In the genomic region with DNA sequence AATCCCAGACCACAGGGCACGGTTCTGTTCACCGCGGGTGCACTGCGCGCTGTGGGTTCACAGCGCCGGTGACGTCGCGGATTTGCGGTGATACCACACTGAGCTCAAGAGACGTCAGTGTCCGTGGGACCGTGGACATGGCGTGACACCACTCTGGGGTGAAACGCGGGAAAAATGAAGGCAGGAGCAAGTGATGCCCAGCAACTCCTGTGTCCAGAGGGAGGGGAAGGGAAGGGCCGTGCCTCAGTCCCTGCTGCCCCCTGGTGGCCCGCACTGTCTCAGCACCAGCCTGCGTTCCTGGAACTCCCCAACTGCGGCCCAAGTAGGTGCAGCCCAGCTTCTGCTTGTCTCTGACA, we compare ENCODE assay signal across 8 mouse cellular contexts. TPM values are rescaled to one million over a fixed set of nuclear protein-coding genes. Genes with fewer than 3 reads are reported as not detected.
DNase-seq lines count a peak whose midpoint lies in the region; ATAC-seq lines count a peak whose summit lies in the region.

No protein-coding gene starts in this region.

- no peaks in the 10 kb centered on the region for H3K36me3 ChIP-seq in intestine, embryonic 16.5 days (ENCODE audit: control insufficient read depth, insufficient read depth, low read length)
- H3K36me3 ChIP-seq in midbrain, embryonic 10.5 days, result no peaks in the 10 kb centered on the region

- no peaks in the 10 kb centered on the region for H3K9me3 ChIP-seq in intestine, embryonic 16.5 days (ENCODE audit: control insufficient read depth, low read length)
- no peaks in the 10 kb centered on the region for H3K9me3 ChIP-seq in midbrain, embryonic 10.5 days (replicated peaks)

- peaks cover 17% of the 10 kb centered on the region for H3K4me1 ChIP-seq in intestine, embryonic 16.5 days (ENCODE audit: control insufficient read depth, insufficient read depth, low read length)
- H3K4me1 ChIP-seq in midbrain, embryonic 10.5 days, result peaks cover 11% of the 10 kb centered on the region

- intact Hi-C loops in left cerebral cortex, postnatal 25 days (cut with DNase I), result loop anchor here (1.0 to 5.0 kb wide), 2 partner anchors 56 to 109 kb away; no protein-coding TSS in a partner anchor

- peak overlapping the region; percentile 73 for H3K4me2 ChIP-seq in intestine, embryonic 16.5 days (ENCODE audit: low read depth, low read length)

- H3K27me3 ChIP-seq in intestine, embryonic 16.5 days (replicated peaks; ENCODE audit: control insufficient read depth, insufficient read depth, low read length), result no peaks in the 10 kb centered on the region
- peaks cover 27% of the 10 kb centered on the region for H3K27me3 ChIP-seq in midbrain, embryonic 10.5 days (ENCODE audit: low read depth, poor library complexity, severe bottlenecking)

- WGBS in intestine, embryonic 16.5 days, result 3% methylated on average over 21 of the region's 21 CpGs
- WGBS in midbrain, embryonic 10.5 days, result 3% methylated on average over 21 of the region's 21 CpGs

- peak overlapping the region; percentile 58 for H3K9ac ChIP-seq in intestine, embryonic 16.5 days (ENCODE audit: low read depth, low read length)

- no peak overlapping the region; the same call in 1 of the 2 replicates for H3K27ac ChIP-seq in intestine, embryonic 16.5 days (ENCODE audit: low read length)
- H3K27ac ChIP-seq in midbrain, embryonic 10.5 days (replicated peaks), result peak overlapping the region; percentile 68

- peak; percentile 77 for ATAC-seq in intestine, embryonic 16.5 days

- peak overlapping the region; percentile 37 for H3K4me3 ChIP-seq in intestine, embryonic 16.5 days (ENCODE audit: low read length)
- peak overlapping the region; percentile 54 for H3K4me3 ChIP-seq in midbrain, embryonic 10.5 days

- DNase-seq in adrenal gland, adult 8-10 months, result peak; percentile 81
- DNase-seq in embryo, embryonic 11.5 days (ENCODE audit: low read depth, low spot score), result peak; percentile 68
- DNase-seq in gastrocnemius, postnatal 4 days (ENCODE audit: low spot score in 2 of 2), result peak; percentile 85 to 89
- DNase-seq in left cerebral cortex, postnatal 25 days (ENCODE audit: low spot score in 2 of 2), result peak; percentile 87 to 93
- peak; percentile 87 for DNase-seq in midbrain, embryonic 10.5 days (ENCODE audit: low spot score)
- peak; percentile 78 to 80 for DNase-seq in right cerebral cortex, postnatal 36 days (ENCODE audit: low spot score in 2 of 2)
- peak; percentile 82 to 91 for DNase-seq in urinary bladder, postnatal 4 days (ENCODE audit: low spot score in 2 of 2)

RNA-seq across cellular contexts. Expression of gene Il21r, which starts 21.9 kb away (rescaled TPM):
- 1 to 10 TPM in 2 of 4 experiments, under 1 TPM in 2; 0.70 to 1.6 (median 0.96) TPM for total RNA-seq in adrenal gland, adult 8-10 months (2022)
- total RNA-seq in gastrocnemius, postnatal 4 days (2021), result 1 to 10 TPM; 1.0 to 1.7 TPM
- 0.38 and 0.59 TPM in 2 replicates for polyA plus RNA-seq in intestine, embryonic 16.5 days (2015; fragmentation: Nextera tagmentation; extraction: Ambion mirVana)
- total RNA-seq in left cerebral cortex, postnatal 25 days (2021), result 1 to 10 TPM; 1.4 to 1.6 TPM
- 0.53 and 0.58 TPM in 2 replicates for polyA plus RNA-seq in midbrain, embryonic 10.5 days (2016; fragmentation: Nextera tagmentation; extraction: Ambion mirVana)

RNA-seq across cellular contexts. Expression of gene Il4ra, which starts 29.4 kb away (rescaled TPM):
- total RNA-seq in adrenal gland, adult 8-10 months (2022), result 100 to 1,000 TPM in 2 of 4 experiments, 10 to 100 TPM in 2; 33.7 to 203 (median 102) TPM
- 10 to 100 TPM; 14.5 to 15.1 TPM for total RNA-seq in gastrocnemius, postnatal 4 days (2021)
- 12.6 and 14.5 TPM in 2 replicates for polyA plus RNA-seq in intestine, embryonic 16.5 days (2015; fragmentation: Nextera tagmentation; extraction: Ambion mirVana)
- 1 to 10 TPM; 6.1 to 7.1 TPM for total RNA-seq in left cerebral cortex, postnatal 25 days (2021)
- 5.5 and 6.9 TPM in 2 replicates for polyA plus RNA-seq in midbrain, embryonic 10.5 days (2016; fragmentation: Nextera tagmentation; extraction: Ambion mirVana)
